Mouse (Mus musculus): ENCODE data around the gene Ccdc30.

- TF ChIP-seq POLR2A (IDR thresholded peaks at IDR 0.05; ENCODE audit: insufficient read depth, low read length), result no peak
- no peak for TF ChIP-seq EP300 (IDR thresholded peaks at IDR 0.05; ENCODE audit: insufficient read depth, low read depth, low read length)
These were observed 2.6 kb upstream of the Ccdc30 start for GRCm38 (mm10) chr4:119417894-119418293.
